ENCODE assay signal across 8 mouse cellular contexts in the genomic region with DNA sequence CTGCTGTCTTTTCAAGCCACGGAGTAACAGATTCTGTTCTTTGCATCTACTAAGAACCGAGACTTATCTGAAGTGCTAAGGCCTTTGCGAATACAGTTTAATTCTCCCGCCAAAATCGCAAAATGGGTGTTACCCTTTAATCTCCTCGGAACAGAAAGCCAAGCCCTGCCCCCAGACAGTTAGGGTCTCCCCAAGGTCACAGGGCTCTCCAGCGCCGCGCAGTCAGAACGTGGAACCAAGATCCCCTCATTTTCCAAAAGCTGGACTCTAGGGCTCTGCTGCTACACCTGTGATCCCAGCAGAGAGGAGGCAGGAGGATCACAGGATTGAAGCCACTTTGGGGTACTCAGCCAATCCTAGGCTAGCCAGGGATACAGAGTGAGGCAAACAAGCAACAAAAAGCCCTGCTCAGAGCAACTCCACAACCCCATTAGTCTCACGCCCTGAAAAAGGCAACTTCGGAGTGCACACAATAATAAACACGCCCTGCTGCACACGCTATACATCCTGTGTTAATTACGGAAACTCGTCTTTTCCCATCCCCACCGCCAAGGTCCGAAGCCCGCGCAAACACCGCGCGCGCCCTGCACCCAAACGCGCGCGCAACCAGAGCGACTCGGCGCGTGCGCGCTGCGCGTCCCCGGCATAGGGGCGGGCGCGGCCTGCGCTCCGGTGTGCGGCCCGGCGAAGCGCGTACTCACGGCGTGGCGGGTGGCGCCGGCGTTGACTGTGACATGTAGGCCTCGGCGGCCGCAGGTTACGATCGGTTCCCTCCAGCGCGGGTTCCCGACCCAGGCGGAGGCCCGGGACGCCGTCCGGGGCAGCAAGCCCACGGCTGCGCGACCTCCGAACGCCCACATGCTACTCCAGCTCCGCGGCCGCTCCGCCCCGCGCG. TPM values are rescaled to one million over a fixed set of nuclear protein-coding genes. Genes with fewer than 3 reads are reported as not detected.
DNase-seq lines count a peak whose midpoint lies in the region; ATAC-seq lines count a peak whose summit lies in the region.

No protein-coding gene starts in this region.

- DNase-seq in R1 (ENCODE audit: low read depth, low spot score): peak; percentile 83
- peak; percentile 90 to 92 for DNase-seq in cerebellum, postnatal 14 days
- peak; percentile 54 to 58 for DNase-seq in frontal cortex, postnatal 25 days (ENCODE audit: low spot score in 2 of 2)
- DNase-seq in hindbrain, embryonic 14.5 days (ENCODE audit: low spot score): peak; percentile 90
- peak; percentile 63 for DNase-seq in left cerebral cortex, adult 11 months (ENCODE audit: low spot score)
- peak; percentile 83 to 90 for DNase-seq in lung, postnatal 4 days
- peak; percentile 92 for DNase-seq in retina, postnatal 1 day
- DNase-seq in urinary bladder, adult 2 months (ENCODE audit: low spot score): peak; percentile 81

- peak overlapping the region; percentile 82 for H3K4me2 ChIP-seq in hindbrain, embryonic 14.5 days (replicated peaks)

- peak; percentile 78 for ATAC-seq in hindbrain, embryonic 14.5 days (ENCODE audit: low FRiP score)

- peak overlapping the region; percentile 71 for H3K4me3 ChIP-seq in hindbrain, embryonic 14.5 days (replicated peaks; ENCODE audit: low read length)

- H3K4me1 ChIP-seq in hindbrain, embryonic 14.5 days (replicated peaks; ENCODE audit: control insufficient read depth, insufficient read depth, low read length): peaks cover 7% of the 10 kb centered on the region; the same call in 1 of the 2 replicates

- H3K9ac ChIP-seq in hindbrain, embryonic 14.5 days: peak overlapping the region; percentile 72

- WGBS in hindbrain, embryonic 14.5 days: under 1% methylated on average over 78 of the region's 78 CpGs

- H3K36me3 ChIP-seq in hindbrain, embryonic 14.5 days (replicated peaks; ENCODE audit: control insufficient read depth, insufficient read depth): no peaks in the 10 kb centered on the region; the same call in 1 of the 2 replicates

- no peaks in the 10 kb centered on the region for H3K27me3 ChIP-seq in hindbrain, embryonic 14.5 days (ENCODE audit: control insufficient read depth, insufficient read depth, low read length)

- H3K27ac ChIP-seq in hindbrain, embryonic 14.5 days: peak overlapping the region; percentile 87

- H3K9me3 ChIP-seq in hindbrain, embryonic 14.5 days (ENCODE audit: control insufficient read depth, low read length): no peaks in the 10 kb centered on the region

RNA-seq across cellular contexts. Expression of gene Fxn, which starts 0.5 kb away (rescaled TPM):
- polyA plus RNA-seq in hindbrain, embryonic 14.5 days (2014; fragmentation: Nextera tagmentation; extraction: Ambion mirVana): 33.0 and 37.0 TPM in 2 replicates
- polyA plus RNA-seq in urinary bladder, adult 2 months (2012; rRNA removed): 9.1 and 10.5 TPM in 2 replicates

RNA-seq across cellular contexts. Expression of gene Tjp2, which starts 55.1 kb away (rescaled TPM):
- 12.6 and 13.5 TPM in 2 replicates for polyA plus RNA-seq in hindbrain, embryonic 14.5 days (2014; fragmentation: Nextera tagmentation; extraction: Ambion mirVana)
- 32.2 and 35.7 TPM in 2 replicates for polyA plus RNA-seq in urinary bladder, adult 2 months (2012; rRNA removed)

Comparison
In these comparisons a context has a peak if more than half of its experiments do, and no peak if none do; other contexts are left out.
1. Peak in every context shown above with its lines: DNase-seq, ATAC-seq, H3K4me3 ChIP-seq and H3K27ac ChIP-seq.